Mouse (Mus musculus) spleen, postnatal 4 days (tissue): ENCODE measurements around the gene Gab1.

ENCODE experiments used
- DNase-seq, 2 experiments: peaks; one replicate each; pipeline ENCODE4 v3.0.0; 2022; ENCODE audit warnings: low spot score in 2 of 2

The Gab1 gene

DNA sequence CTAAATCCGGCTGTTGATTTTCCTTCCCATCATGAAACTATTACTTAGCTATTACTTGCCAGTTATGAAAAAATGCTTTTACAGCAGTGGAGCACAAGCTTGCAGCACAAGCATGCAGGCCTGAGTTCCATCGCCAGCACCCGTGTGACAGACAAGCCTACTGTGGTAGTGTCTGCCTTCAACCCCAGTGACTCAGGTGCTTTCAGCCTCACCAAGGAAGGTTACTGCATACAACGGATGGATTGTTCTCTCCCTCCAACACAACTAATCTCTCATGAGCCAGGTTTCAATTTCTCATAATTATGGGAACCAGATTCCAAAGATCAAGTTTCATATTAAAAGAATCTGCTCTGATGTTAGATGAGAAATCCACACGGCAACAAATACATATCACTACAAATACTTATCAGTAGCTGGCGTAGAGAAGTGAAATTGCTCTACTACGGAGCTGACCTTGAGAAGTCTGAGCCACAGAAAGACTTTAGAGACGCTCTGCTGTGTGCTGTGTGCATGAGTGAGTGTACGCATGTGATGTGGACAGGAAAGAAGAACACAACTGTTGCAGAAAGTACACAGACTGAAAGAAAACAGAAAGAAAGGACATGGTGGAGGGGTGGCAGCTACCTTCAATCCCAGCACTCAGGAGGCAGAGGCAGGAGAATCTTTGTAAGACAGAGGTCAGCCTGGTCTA lies 36.4 kb downstream of the Gab1 start:
- no peak for DNase-seq

DNA sequence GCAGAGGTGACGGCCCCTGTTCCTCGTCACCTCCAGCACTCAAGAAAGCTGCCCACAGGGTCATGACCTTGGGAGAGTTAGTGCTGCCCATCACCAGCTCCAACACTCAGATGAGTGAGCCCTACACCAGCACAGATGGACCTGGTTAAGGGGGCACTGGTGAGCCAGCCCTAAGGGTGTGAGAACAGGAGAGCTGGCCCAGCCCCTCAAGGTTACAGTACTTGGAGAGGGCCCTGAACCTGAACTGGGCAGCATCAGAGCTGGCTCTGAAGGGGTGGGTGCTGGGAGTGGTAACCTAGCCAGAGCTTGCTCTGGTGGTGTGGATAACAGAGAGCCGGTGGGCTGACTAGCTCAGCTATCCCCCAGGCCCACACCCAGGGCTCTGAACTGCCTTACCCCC lies 37.8 kb downstream of the Gab1 start:
- DNase-seq = no peak

DNA sequence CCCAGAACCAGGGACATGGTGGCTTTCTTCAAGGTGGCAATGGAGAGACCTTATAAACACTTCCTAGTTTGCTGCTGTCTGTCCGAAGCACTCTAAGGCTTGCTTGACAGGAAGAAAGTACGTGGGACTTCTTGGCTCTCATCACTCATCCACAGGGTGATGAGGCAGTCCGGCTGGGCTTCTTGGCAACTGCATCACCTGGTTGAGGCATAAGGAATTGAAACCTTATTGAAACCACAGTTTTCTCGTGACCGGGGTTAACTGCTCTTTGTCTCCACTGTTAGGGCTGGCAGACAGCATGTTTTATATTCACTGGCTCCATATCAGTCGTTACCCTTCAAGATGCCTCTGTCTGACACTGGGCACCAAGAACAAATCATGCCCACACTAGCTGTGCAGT lies 40.2 kb downstream of the Gab1 start:
- DNase-seq = no peak

DNA sequence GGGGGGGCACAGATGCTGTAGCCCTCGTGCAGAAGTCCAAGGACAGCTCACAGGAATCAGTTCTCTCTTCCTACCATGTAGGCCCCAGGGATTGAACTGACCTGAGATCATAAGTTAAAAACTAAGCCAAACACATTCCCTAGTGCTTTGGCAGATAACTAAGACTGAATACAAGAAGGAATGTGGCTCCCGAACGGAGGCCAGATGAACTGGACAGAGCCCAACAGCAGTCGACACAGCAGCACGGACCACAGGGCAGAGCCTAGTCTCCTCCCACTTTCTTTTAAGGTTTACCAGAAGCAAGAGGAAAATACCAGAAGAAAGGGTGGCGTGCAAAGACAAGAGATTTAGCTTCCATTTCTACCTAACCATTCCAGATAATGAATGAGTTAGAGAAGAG lies 42.1 kb downstream of the Gab1 start:
- DNase-seq = no peak

DNA sequence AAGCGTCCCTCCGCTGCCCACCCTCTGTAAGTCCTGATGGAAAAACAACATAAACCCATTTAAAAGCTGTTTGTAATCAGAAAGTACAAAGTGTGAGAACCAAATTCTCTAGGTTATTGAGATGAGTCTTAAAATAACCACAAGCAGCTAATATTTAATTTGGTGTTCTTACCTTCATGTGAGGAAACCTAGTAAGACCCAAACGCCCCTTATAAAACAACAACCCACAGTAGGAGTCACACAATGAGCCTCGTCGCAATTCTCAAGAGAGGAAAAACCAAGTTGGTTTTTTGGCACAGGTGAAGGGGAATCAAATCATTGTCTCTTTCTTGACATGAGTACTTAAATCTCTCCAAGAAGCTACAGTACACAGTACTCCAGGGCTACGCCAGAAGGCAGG lies 44.9 kb downstream of the Gab1 start:
- DNase-seq = no peak

DNA sequence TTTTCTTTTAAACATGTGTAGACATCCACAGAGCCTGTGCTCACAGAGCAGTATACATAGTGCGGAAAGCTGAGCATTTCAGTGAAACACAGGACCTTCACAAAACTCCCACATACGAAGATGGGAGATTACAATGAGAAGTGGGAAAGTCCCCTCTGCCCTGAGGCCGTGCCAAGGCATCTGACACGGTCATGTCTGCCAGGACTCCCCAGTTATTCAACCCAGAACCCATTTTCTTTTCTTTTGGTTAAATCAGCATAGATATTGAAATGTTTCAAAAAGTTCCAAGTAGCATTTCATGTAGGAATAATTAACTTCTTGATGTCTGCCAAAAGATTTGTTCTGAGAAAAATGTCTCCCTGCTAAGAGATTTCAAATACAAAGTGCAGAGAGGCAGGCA lies 45.9 kb downstream of the Gab1 start:
- DNase-seq = no peak

DNA sequence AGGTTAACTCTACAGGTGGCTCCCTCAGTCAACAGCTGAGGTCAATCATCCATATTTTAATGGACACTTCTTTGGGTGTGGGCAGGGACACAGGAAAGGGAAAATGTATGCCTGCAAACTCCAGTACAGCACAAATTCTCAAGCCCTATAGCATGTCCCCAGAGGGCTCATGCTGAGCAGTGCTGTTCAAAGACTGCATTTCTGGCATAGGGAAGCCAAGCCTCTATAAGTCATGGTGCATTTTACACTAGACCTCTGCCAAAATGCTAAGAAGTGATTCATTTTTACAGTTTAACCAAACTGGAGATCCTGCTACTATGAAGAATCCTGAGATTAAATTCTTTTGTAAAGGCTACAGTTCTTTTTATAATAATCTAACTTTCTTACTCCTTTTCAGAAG lies 47.8 kb downstream of the Gab1 start:
- no peak for DNase-seq

DNA sequence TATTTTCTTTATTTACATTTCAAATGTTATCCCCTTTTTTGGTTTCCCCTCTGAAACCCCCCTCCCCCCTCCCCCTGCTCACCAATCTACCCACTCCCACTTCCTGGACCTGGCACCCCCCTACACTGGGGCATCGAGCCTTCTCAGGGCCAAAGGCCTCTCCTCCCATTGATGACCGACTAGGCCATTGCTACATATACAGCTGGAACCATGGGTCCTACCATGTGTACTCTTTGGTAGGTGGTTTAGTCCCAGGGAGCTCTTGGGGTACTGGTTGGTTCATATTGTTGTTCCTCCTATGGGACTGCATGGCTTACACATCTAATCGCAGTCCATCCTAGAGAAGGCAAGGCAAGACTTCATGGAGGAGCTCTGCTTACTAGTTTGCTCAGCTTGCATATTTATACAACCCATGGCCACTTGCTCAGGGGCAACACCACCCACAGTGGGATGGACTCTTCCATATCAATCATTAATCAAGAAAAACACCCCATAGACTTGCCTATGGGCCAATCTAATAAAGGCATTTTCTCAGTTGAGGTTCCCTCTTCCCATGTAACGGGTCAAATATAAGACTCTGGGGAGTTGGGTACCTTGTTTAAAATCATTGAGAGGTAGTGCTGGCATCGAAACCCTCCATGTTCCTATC lies 48.3 kb downstream of the Gab1 start:
- DNase-seq = no peak

DNA sequence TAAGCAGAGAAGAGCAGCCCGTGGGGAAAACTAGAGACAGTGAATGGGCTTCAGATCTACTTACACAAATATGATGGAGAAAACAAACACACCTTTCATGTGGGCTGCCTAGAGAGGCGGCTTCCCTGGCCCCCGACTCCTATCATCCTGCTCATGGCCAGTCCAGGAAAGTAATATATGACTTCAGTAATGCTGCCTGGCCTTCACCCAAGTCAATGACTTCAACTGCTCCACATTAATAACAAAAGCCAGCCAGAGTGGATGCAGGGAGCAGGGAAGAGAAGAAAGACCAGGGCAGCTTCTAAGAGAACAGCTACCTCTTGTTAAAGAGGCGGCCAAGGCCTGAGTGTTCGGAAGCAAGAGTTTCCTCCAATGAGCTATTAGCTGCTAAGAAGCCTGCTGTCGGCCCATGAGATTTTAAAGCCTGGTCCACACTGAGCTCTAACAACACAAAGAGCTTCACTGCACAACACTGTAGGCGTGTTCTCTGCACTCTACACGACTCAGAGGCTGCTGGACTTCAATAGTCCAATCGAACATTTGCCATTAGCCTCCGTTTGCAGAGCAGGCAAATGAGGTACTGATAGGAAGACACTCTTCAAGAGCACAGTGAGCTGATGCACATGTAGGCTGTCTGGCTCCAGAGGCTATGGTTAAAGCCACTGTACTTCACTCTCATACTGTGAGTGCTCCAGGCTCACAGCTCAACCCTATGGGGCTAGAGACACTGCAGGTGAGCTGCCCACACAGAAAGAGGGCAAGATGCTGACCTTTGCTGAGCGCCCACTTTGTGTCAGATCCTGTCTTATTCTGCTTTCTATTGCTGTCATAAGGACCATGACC lies 49.4 kb downstream of the Gab1 start:
- DNase-seq = no peak

DNA sequence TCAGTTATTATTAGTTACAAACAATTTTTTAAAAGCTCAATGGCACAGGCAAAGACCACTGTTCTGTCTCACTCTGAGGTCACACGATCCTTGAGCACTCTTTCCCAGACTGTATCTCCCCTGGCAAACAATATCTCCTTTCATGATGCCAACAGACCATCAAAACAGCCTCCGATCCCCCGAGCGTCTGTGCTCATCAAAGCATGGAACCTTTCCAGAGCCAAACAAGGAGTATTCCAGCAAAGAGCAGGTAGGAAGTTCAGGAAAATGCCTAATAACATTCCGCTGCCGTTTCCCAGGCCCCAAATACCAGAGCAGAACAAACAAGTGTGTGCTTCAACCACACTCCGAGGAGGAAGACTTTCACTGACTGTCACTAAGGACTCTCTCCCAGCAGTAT lies 50.2 kb downstream of the Gab1 start:
- DNase-seq = no peak

DNA sequence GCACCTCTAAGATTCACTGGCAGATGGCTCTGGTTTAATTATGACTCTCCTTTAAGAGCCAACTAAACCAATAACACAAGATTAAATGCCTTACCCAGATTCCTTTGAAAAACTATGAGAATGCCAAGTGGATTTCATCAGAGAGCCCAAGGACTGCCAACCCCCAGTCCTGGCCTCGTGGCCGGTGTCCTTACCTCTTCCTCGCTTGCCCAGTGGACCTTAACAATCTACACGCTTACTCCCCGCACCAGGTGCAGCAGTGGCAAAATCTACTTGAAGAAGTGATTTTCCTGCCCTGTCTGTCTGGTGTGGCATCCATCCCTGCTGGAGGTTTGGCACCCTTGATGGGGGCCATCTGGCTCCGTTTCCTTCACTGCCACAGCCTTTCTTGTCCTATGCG lies 53.3 kb downstream of the Gab1 start:
- DNase-seq = no peak

DNA sequence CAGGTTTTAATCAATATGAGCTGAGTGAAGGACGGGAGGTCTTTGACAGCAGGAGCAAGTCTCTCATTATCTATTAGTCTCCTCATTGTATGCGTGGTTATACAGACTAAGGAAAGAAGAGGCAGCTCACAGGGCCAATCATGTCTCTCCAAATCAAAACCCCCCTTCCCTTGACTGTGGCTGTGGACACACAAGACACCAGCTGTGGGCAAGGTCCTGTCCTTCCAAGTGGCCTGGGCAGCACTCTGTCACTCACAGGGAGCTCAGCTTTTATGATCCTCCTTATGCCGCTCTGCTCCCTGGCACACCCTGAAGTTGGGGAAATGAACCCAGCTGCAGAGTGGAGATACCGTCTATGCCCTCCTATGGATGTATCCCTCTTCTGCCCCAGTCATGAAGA lies 55.2 kb downstream of the Gab1 start:
- DNase-seq = no peak

DNA sequence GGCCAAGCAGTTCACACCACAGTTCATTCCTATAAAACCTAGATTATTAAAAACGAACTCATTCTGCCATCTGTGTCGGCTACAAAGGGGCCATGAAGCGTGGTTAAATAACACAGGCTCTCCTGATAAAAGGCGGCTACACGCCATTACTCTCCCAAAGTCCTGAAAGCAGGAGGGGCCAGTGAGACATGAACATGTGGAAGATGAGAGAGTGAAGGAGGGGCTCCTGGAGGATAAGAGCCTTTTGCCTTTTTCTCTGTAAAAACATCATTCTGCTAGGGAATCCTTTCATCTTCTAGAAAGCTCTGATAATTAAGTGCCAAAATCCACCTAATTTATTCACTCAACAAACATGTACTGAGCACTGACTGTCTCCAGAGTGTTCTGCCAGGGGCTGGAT lies 55.9 kb downstream of the Gab1 start:
- no peak for DNase-seq

DNA sequence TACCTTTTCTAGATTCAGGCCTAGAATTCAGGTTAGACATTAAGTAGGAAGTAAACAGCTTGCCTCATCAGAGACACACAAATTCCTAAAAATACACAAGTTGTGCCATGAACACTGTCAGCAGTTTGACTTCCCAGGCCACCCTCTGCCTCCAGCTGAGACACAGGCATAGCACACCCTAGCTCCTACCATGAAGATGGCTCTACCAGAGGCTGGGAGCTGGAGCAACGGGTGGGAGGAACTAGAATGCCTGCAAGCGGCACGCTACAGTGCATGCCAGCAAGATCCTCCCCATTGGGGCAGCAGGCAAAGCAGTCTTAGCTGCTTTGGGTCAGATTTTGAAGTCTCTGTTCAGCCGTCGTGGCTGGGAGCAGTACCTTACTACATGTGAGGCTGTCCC lies 57.1 kb downstream of the Gab1 start:
- DNase-seq = no peak

DNA sequence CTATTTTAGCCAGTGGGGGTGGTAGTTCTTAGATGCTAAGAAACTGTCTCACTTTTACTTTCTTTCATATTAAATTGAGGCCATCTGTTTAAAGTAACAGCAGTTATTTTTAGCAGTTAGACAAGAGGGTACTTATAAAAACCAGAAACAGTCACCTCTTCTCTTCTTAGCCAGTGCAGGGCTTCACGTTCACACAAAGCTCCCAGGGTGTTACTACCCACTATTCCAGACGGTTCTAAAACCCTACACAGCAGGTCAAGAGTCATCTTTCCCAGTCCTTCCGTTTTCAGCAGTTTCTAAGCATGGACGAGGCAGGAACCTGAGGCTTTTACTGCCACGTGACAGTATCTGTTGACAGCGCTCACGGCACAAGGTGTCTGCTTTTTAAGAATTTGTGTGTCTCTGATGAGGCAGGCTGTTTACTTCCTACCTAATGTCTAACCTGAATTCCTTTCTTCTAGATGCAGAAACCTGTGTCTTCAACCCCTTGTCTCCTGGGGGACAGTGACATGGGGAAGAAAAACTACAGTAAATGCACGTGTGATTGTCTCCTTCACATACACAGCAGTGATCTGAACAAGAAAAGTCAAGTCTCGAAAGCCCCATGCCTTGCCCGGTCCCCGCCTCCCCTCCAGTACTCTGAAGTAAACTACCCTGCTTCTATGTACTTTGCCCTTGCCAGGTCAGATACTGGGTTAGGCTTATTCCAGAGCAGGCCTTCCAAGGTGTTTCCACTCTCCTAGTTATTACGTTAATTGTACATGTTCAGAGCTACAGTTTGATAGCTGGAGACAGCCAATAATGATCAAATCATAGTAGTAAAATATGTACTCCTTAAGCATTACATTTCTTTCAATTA lies 58.7 kb downstream of the Gab1 start:
- DNase-seq = no peak

DNA sequence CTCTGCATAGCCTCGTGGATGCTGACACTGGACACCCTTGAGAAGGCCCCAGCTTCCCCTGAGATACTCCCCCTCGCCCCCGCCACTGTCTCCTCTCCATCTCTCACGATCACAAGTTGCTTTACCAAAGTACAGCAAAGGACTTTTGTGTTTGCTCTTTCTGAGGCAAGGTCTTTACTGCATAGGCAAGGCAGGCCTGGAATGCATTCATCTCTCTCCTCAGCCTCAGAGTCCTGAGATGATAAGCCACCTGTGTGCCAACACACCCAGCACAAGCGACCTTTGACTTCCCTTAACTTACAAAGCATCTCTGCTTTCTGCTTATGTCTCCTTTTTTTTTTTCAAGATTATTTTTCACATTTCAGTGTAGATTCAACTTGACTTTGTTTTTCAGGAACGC lies 61.3 kb downstream of the Gab1 start:
- DNase-seq = no peak

DNA sequence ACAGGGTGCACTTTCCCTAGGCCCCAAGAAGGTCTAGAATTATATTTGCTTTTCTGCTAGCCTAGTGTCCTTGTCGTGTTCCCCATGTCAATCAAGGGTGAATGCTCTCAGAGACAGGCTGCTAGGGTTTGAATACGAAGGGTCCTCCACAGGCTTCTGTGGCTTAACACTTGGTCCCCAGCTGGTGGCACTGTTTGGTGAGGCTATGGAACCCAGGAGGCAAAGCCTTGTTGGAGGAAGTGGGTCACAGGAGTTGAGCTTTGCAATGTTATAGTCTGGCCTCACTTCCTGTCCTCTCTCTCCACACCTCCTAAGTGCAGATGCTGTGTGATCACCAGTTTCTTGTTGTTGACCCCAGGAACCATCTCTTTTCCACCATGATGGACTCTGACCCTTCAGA lies 63.3 kb downstream of the Gab1 start:
- DNase-seq = no peak

DNA sequence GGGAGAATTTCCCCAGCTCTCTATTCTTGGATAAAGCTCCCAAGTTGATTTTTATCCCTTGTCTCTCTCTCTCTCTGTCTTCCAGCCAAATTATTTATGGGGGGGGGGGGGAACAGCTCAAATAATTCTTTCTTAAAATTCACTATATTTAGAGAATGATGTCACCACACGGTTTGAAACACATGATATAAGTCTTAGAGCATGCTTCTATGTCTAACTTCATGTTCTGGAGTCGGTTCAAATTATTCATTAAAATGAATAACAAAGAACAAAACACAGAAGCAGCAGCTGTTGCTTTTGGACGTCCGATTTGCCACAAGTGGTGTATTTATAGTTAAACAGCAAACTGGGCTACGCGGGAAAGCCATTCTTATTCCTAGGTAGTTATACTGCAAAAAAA lies 65.1 kb downstream of the Gab1 start:
- no peak for DNase-seq

DNA sequence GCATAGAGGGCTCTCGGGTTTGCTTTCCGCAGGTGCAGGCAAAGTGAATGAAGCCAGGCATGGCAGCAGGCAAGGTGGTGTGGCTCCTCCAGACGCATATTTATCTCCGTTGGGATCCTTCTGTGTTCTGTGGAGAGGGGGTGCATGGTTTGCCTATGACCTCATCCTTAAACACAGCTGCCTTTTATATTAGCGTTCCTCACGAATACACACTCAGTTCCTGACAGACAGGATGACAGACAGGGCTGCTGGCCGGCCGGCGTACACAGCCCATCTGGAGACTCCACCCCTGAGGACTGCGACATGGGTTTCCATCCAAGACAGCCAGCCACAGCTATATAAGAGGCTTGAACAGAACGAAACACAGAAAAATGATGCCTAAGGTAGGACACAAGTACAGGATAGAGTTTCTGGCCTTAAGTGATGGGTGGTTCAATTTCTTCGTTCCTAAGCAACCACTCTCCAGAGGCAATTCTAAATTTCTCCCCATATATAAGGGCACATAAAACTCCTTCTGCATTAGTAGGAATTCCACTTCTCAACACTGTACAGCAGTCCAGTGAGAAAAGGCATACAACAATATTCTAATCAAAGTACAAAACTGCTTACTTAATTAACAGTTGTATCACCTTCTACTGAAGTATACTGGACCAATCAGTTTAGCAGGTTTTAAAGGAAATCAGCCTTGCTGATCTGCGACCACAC lies 66.1 kb downstream of the Gab1 start:
- DNase-seq = no peak

DNA sequence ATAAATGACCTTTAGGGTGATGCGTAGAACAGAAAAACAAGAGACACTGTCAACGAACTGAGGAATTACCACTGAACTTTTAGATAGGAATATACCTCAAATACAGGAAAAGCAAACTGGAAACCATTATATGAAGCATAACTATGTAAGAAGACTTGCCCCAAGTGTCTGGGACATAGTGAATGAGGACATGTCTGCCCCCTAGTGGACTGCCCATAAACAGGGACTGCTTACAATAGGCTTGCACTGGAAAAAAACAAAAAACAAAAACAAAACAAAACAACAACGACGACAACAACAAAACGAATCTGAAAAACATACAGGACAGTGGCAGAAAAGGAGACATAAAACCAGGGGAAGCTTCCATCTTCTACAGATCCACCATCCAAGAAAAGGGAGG lies 66.9 kb downstream of the Gab1 start:
- DNase-seq = no peak

DNA sequence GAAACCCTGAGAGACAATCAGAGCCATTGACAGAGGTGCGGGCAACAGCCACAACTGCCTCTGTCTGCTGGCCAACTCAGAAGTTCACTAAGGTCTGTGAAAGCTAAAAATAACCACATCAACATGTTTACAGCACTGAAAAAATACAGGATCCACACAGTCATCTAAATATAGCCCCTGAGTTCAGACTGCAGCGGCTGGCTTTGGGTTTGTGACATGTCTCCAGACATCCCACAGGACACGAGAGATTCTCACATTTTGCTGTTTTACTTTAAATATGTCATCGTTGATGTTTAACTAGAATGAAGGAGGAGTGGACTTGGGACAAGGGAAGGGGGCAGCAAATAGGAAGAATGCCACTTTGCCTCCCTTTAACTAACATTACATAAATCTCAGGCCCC lies 68.7 kb downstream of the Gab1 start:
- DNase-seq = no peak

DNA sequence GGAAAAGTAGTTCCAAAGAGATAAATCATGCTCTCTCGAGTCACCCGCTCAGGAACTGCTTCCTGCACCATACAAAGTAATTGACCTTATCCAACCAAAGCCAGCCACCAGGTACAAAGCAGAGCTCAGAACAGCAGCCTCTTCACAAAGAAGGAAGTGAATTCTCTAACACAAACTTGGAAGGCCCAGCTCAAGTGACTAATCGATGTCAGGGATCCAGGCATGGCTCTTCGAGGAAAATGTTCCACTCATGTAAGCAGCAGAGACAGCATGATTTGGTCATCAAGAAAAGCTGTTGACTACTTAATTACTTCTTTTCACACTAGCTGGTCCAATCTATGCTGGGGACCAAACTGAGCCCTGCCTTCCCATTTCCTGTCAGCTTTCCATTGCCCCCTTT lies 69.4 kb downstream of the Gab1 start:
- no peak for DNase-seq
